Mouse (Mus musculus): ENCODE results near the gene Pih1d3. TPM values are rescaled to one million over a fixed set of nuclear protein-coding genes. Genes with fewer than 3 reads are reported as not detected.

Gene Pih1d3
- not detected in 2 replicates for polyA plus RNA-seq (2014; fragmentation: Nextera tagmentation; extraction: Ambion mirVana)

DNA sequence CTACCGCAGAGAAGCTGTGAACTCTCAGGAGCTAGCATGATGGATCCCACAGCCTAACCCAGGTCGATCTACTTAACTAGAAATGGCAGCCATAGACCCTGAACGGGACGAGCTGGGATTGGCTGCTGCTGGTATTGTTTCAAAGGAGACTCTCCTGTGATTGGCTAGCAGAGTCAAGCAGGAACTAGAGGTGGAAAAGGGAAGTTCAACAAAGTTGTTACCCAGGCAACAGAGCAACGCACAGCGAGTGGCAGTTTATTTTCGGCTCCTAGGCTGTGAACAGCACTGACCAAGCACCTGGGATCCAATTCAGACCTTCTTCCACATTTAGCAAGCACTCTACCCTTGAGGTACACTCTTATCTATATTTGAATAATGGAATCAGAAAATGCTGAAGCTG, at the start of gene Pih1d3, which contains the start of gene 4931428L18Rik:
Gene Pih1d3 (plus strand): TSS at position 275 of the 400 bp plus-strand sequence.
Gene 4931428L18Rik (minus strand): TSS at position 121 of the 400 bp plus-strand sequence.
- 85% methylated on average over 7 of the region's 7 CpGs for WGBS
- H3K4me3 ChIP-seq (ENCODE audit: low read depth, low read length), result no peak within 1 kb of the TSS

DNA sequence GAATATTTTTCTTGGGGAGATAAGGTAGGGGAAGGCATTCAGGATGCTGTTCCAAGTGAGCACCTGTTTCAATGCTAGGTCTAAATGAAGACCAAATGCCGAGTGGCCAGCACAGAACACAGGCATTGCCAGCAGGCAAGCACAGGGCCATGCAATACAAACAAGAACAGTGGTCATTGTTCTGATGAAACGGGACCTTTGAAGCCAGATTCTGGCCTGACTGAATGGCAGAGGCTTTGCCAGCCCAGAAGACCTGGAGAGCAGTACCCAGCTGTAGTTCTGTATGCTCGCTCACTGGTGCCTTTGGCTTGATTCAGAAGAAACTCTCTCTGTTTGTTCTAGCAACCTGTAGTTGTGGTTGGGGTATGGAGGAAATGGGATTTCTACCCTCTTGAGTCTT, 47.2 kb upstream of the Pih1d3 start:
- H3K9me3 ChIP-seq (ENCODE audit: control insufficient read depth, low read length), result no peaks in the 10 kb centered on the region
- no peak overlapping the region for H3K9ac ChIP-seq (ENCODE audit: low read depth, low read length)
- H3K4me1 ChIP-seq (replicated peaks; ENCODE audit: control insufficient read depth, insufficient read depth, low read length), result no peaks in the 10 kb centered on the region
- no peak overlapping the region for H3K27ac ChIP-seq (ENCODE audit: low read depth, low read length)
- H3K36me3 ChIP-seq (ENCODE audit: control insufficient read depth, insufficient read depth, low read length), result no peaks in the 10 kb centered on the region
- no peak overlapping the region for H3K4me2 ChIP-seq (replicated peaks; ENCODE audit: low read depth, low read length)
- ATAC-seq (ENCODE audit: low FRiP score), result no peak
- H3K27me3 ChIP-seq (ENCODE audit: control insufficient read depth, insufficient read depth, low read length), result no peaks in the 10 kb centered on the region
- no peak overlapping the region for H3K4me3 ChIP-seq (ENCODE audit: low read depth, low read length)
- WGBS, result 81% methylated on average over 3 of the region's 3 CpGs
- DNase-seq (ENCODE audit: low spot score), result no peak

More for the DNA sequence above, at the start of gene Pih1d3, which contains the start of gene 4931428L18Rik:
- H3K27me3 ChIP-seq (ENCODE audit: control insufficient read depth, insufficient read depth, low read length), result no peaks in the 10 kb centered on the region
- H3K27ac ChIP-seq (ENCODE audit: low read depth, low read length), result no peak within 1 kb of the TSS
- H3K4me1 ChIP-seq (replicated peaks; ENCODE audit: control insufficient read depth, insufficient read depth, low read length), result no peaks in the 10 kb centered on the region
- no peaks in the 10 kb centered on the region for H3K9me3 ChIP-seq (ENCODE audit: control insufficient read depth, low read length)
- H3K9ac ChIP-seq (ENCODE audit: low read depth, low read length), result no peak within 1 kb of the TSS
- ATAC-seq (ENCODE audit: low FRiP score) (no peak), DNase-seq (ENCODE audit: low spot score) (no peak)
- no peak within 1 kb of the TSS for H3K4me2 ChIP-seq (replicated peaks; ENCODE audit: low read depth, low read length)
- H3K36me3 ChIP-seq (ENCODE audit: control insufficient read depth, insufficient read depth, low read length), result no peaks in the 10 kb centered on the region

DNA sequence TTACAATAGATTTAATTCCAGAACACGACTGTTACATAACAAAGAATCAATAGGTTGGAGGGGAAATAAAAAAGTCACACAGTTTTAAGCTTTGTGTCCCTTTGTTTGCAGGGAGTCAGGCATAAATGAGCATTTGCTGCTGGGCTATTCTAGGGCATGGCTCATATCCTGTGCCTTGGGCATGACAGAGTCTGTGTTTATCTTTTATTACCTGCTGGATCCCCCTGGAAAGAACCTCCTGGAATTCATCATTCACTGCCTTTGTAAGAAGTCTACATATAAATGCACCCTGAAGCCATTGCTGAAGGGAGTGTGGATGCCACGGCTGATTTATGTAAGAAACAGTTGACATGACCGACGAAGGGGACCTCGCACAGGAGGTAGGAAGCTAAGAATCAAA, 46.5 kb upstream of the Pih1d3 start, which contains the start of gene Lgsn:
Gene Lgsn (plus strand): TSS at position 301 of the 400 bp plus-strand sequence.
- H3K9ac ChIP-seq (ENCODE audit: low read depth, low read length), result no peak within 1 kb of the TSS
- DNase-seq (ENCODE audit: low spot score), result no peak
- no peak within 1 kb of the TSS for H3K4me2 ChIP-seq (replicated peaks; ENCODE audit: low read depth, low read length)
- H3K4me3 ChIP-seq (ENCODE audit: low read depth, low read length), result no peak within 1 kb of the TSS
- H3K27me3 ChIP-seq (ENCODE audit: control insufficient read depth, insufficient read depth, low read length), result no peaks in the 10 kb centered on the region
- 79% methylated on average over 5 of the region's 5 CpGs for WGBS
- H3K4me1 ChIP-seq (replicated peaks; ENCODE audit: control insufficient read depth, insufficient read depth, low read length), result no peaks in the 10 kb centered on the region
- H3K36me3 ChIP-seq (ENCODE audit: control insufficient read depth, insufficient read depth, low read length), result no peaks in the 10 kb centered on the region
- no peak for ATAC-seq (ENCODE audit: low FRiP score)
- H3K9me3 ChIP-seq (ENCODE audit: control insufficient read depth, low read length), result no peaks in the 10 kb centered on the region
- no peak within 1 kb of the TSS for H3K27ac ChIP-seq (ENCODE audit: low read depth, low read length)

DNA sequence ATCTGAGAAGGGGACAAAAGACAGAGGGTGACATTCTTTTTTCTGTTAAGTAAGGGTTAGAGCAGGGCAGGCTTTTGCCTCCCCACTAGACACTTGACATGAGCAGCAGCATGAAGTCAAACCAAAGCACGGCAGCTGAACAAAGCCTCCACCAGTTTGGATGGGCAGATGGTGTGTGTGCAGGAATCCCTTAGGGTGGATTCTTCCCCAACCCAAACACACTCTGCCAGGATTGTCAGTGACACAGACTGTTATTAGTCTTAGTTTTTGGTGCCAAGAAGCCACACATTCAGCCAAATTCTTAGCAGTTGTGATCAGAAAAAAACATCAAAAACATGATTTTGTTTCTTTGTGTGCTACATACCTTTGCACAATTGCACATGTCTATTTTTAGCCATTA, 44.4 kb upstream of the Pih1d3 start:
- Histone ChIP-seq H3K9me3 (ENCODE audit: control insufficient read depth, low read length) (no peaks in the 10 kb centered on the region), H3K27me3 (ENCODE audit: control insufficient read depth, insufficient read depth, low read length) (no peaks in the 10 kb centered on the region), H3K27ac (ENCODE audit: low read depth, low read length) (no peak overlapping the region), H3K9ac (ENCODE audit: low read depth, low read length) (no peak overlapping the region), H3K4me3 (ENCODE audit: low read depth, low read length) (no peak overlapping the region), H3K36me3 (ENCODE audit: control insufficient read depth, insufficient read depth, low read length) (no peaks in the 10 kb centered on the region), H3K4me2 (replicated peaks; ENCODE audit: low read depth, low read length) (no peak overlapping the region), H3K4me1 (replicated peaks; ENCODE audit: control insufficient read depth, insufficient read depth, low read length) (no peaks in the 10 kb centered on the region)
- 57% methylated on average over 1 of the region's 1 CpGs for whole genome bisulfite sequencing
- no peak for ATAC-seq (ENCODE audit: low FRiP score)
- no peak for DNase-seq (ENCODE audit: low spot score)

DNA sequence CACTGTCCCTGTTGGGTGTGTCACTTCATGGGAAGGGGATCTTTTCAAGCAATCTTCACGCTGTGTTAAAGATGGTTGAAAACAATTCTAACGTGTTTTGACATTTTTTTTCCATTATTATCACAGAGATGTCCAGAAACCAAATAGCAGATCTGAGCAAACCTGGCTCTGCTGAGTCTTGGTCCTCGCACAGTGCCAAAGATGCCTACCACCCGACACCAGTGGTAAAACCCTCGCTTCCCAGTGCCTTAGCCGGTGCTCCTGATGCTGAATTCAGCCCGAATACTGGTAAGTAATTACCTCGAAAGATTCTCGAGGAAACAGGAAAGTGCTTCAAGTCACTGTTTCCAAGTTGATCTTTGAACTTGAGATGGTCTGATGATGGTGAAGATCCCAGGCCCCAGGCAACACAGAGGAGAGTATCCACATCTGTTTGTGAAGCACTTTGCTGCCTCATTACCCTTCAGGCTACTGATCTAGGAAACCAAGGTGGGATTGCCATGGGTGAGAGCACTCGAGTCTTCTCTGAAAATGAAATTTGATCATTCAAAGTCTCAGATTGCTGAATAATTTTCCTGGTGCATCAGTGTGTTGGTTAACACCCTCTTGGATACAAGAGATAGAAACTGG, 32.3 kb upstream of the Pih1d3 start:
- no peaks in the 10 kb centered on the region for H3K27me3 ChIP-seq (ENCODE audit: control insufficient read depth, insufficient read depth, low read length)
- H3K9me3 ChIP-seq (ENCODE audit: control insufficient read depth, low read length), result no peaks in the 10 kb centered on the region
- no peak overlapping the region for H3K4me2 ChIP-seq (replicated peaks; ENCODE audit: low read depth, low read length)
- H3K36me3 ChIP-seq (ENCODE audit: control insufficient read depth, insufficient read depth, low read length), result no peaks in the 10 kb centered on the region
- no peak overlapping the region for H3K27ac ChIP-seq (ENCODE audit: low read depth, low read length)
- H3K4me3 ChIP-seq (ENCODE audit: low read depth, low read length), result no peak overlapping the region
- DNase-seq (ENCODE audit: low spot score) (no peak), ATAC-seq (ENCODE audit: low FRiP score) (no peak)
- 81% methylated on average over 10 of the region's 10 CpGs for WGBS
- H3K4me1 ChIP-seq (replicated peaks; ENCODE audit: control insufficient read depth, insufficient read depth, low read length), result no peaks in the 10 kb centered on the region
- H3K9ac ChIP-seq (ENCODE audit: low read depth, low read length), result no peak overlapping the region

DNA sequence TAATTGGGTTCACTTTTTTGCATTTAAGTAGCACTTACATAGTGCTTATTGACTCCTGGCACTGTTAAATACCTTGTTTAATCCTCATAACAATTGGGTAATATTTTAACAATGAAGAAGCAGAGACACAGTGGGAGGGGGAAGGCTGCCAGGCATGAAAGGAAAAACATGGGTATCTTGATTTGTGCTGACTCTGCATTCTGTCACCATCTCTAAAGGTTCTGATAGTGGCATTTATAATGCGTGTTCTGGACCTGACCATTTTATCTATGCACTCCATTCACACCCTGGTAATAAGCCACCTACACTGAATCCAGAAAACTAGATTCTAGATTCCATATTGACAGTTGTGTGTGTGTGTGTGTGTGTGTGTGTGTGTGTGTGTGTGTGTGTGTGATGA, 27.0 kb upstream of the Pih1d3 start:
- no peaks in the 10 kb centered on the region for H3K27me3 ChIP-seq (ENCODE audit: control insufficient read depth, insufficient read depth, low read length)
- no peaks in the 10 kb centered on the region for H3K9me3 ChIP-seq (ENCODE audit: control insufficient read depth, low read length)
- H3K36me3 ChIP-seq (ENCODE audit: control insufficient read depth, insufficient read depth, low read length), result no peaks in the 10 kb centered on the region
- no peak overlapping the region for H3K4me3 ChIP-seq (ENCODE audit: low read depth, low read length)
- WGBS, result 75% methylated on average over 1 of the region's 1 CpGs
- DNase-seq (ENCODE audit: low spot score) (no peak), ATAC-seq (ENCODE audit: low FRiP score) (no peak)
- H3K4me2 ChIP-seq (replicated peaks; ENCODE audit: low read depth, low read length), result no peak overlapping the region
- no peaks in the 10 kb centered on the region for H3K4me1 ChIP-seq (replicated peaks; ENCODE audit: control insufficient read depth, insufficient read depth, low read length)
- H3K27ac ChIP-seq (ENCODE audit: low read depth, low read length), result no peak overlapping the region
- no peak overlapping the region for H3K9ac ChIP-seq (ENCODE audit: low read depth, low read length)

DNA sequence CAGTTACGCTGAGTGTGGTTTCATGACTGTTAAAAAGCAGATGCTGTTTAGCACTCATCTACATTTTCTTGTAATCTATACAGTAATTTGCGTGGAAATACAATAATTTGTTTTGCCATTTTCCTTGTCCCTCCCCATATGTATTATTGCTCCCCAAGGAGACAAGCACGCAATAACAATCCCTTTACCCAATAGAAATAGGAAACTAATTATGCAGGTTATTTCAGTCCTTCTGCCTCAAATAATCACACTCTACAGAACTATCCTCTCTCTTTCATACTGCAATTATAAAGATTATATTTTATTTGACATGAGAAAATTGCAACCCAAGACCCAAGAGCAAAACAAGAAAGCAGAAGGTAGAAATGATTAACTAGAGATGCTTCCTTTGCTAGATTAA, 25.7 kb upstream of the Pih1d3 start:
- Histone ChIP-seq H3K9me3 (ENCODE audit: control insufficient read depth, low read length) (no peaks in the 10 kb centered on the region), H3K4me3 (ENCODE audit: low read depth, low read length) (no peak overlapping the region), H3K9ac (ENCODE audit: low read depth, low read length) (no peak overlapping the region), H3K27ac (ENCODE audit: low read depth, low read length) (no peak overlapping the region), H3K4me1 (replicated peaks; ENCODE audit: control insufficient read depth, insufficient read depth, low read length) (no peaks in the 10 kb centered on the region), H3K36me3 (ENCODE audit: control insufficient read depth, insufficient read depth, low read length) (no peaks in the 10 kb centered on the region), H3K27me3 (ENCODE audit: control insufficient read depth, insufficient read depth, low read length) (no peaks in the 10 kb centered on the region), H3K4me2 (replicated peaks; ENCODE audit: low read depth, low read length) (no peak overlapping the region)
- no peak for ATAC-seq (ENCODE audit: low FRiP score)
- DNase-seq (ENCODE audit: low spot score), result no peak
- 90% methylated on average over 3 of the region's 3 CpGs for WGBS

DNA sequence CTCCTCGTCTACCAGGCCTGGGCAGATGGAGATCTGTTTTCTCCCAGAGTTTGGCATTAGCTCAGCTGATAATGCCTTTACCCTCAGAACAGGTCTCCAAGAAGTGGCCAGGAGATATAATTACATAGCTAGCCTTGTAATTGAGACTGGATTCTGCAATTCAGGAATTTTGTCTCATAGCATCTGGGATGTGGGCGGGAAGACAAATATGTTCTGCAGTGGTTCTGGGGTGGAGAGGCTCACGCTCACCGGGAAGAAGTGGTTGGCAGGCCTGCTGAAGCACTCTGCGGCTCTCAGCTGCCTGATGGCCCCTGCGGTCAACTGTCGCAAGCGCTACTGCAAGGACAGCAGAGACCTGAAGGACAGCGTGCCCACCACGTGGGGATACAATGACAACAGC, 18.9 kb upstream of the Pih1d3 start:
- ATAC-seq (ENCODE audit: low FRiP score), result no peak
- H3K4me3 ChIP-seq (ENCODE audit: low read depth, low read length), result no peak overlapping the region
- H3K9me3 ChIP-seq (ENCODE audit: control insufficient read depth, low read length), result no peaks in the 10 kb centered on the region
- H3K9ac ChIP-seq (ENCODE audit: low read depth, low read length), result no peak overlapping the region
- no peak overlapping the region for H3K27ac ChIP-seq (ENCODE audit: low read depth, low read length)
- 90% methylated on average over 10 of the region's 10 CpGs for WGBS
- no peaks in the 10 kb centered on the region for H3K4me1 ChIP-seq (replicated peaks; ENCODE audit: control insufficient read depth, insufficient read depth, low read length)
- H3K4me2 ChIP-seq (replicated peaks; ENCODE audit: low read depth, low read length), result no peak overlapping the region
- H3K36me3 ChIP-seq (ENCODE audit: control insufficient read depth, insufficient read depth, low read length), result no peaks in the 10 kb centered on the region
- H3K27me3 ChIP-seq (ENCODE audit: control insufficient read depth, insufficient read depth, low read length), result no peaks in the 10 kb centered on the region
- DNase-seq (ENCODE audit: low spot score), result no peak

DNA sequence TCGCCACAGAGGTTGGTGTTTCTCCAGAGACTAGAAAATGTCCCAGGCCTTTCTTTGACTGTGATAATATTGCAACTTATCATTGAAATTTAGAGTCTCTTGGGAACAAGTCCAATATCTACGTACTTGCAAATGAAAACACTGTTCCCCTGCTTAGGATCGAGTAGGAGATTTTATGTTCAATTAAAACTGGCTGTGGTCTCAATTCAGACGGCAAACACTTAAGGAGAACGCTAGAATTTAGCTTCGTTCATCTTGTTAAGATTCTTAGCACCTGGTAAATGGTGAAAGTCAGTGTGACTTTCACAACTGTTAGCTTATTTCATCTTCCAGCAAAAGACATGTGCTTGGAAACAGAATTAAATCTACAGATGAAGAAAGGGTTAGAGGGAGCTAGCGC, 17.3 kb upstream of the Pih1d3 start:
- H3K9ac ChIP-seq (ENCODE audit: low read depth, low read length), result no peak overlapping the region
- no peak overlapping the region for H3K4me2 ChIP-seq (replicated peaks; ENCODE audit: low read depth, low read length)
- no peak overlapping the region for H3K4me3 ChIP-seq (ENCODE audit: low read depth, low read length)
- no peaks in the 10 kb centered on the region for H3K36me3 ChIP-seq (ENCODE audit: control insufficient read depth, insufficient read depth, low read length)
- no peaks in the 10 kb centered on the region for H3K4me1 ChIP-seq (replicated peaks; ENCODE audit: control insufficient read depth, insufficient read depth, low read length)
- no peaks in the 10 kb centered on the region for H3K27me3 ChIP-seq (ENCODE audit: control insufficient read depth, insufficient read depth, low read length)
- DNase-seq (ENCODE audit: low spot score), result no peak
- WGBS, result 86% methylated on average over 7 of the region's 7 CpGs
- ATAC-seq (ENCODE audit: low FRiP score), result no peak
- no peaks in the 10 kb centered on the region for H3K9me3 ChIP-seq (ENCODE audit: control insufficient read depth, low read length)
- H3K27ac ChIP-seq (ENCODE audit: low read depth, low read length), result no peak overlapping the region
